Mouse (Mus musculus): ENCODE results near the gene Mfn2.
A peak's percentile ranks its signal among the peaks of the same experiment; 100 is the strongest.

Gene Mfn2

DNA sequence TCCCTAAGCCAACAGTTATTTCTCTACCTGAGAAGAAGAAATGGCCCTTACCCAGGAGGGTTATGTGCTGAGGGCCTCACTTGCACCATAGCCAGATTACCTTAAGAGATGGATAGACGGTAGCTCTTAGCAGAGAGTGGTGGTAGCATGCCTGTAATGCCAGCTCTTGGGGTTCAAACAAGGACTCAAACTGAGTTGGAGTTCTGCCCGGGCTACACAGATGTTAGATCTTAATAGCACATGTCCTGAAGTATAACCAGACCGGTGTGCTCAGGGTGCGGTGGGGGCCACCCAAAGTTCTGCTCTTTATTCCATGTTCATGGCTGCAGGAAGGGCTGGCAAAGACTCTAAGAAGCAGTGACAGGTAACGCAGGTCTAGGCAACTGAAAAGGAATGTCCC is 5.0 kb upstream of the Mfn2 start:
- no peak for DNase-seq

GRCm38 (mm10) chr4:147906230-147906629 is 1.7 kb upstream of the Mfn2 start:
- no peak for DNase-seq

- peak; percentile 20 for DNase-seq
Measured at GRCm38 (mm10) chr4:147905090-147905659, 671 bp upstream of the Mfn2 start.

- no peak for DNase-seq
Measured at GRCm38 (mm10) chr4:147903601-147904000, 903 bp downstream of the Mfn2 start.

- DNase-seq, result no peak
Measured at GRCm38 (mm10) chr4:147902906-147903500, 1.5 kb downstream of the Mfn2 start.

DNA sequence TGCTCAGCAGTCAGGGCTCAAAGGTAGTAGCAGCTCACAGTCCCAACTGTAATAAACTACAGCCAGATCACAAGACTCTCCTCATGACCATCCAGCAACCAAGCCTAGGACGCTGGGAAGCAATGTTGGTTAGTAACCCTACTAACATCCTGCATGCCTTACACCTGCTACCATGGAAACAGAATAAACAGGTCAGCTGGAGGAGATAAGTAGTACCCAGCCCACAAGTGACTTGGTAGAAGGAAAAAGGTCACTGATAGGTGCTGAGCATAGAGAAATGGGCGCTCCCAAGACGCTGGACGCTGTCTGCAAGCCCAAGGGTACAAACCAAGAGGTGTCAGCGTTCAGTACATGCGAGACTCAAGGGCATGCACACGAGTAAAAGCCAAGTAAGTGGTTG is 4.1 kb downstream of the Mfn2 start:
- DNase-seq, result no peak

GRCm38 (mm10) chr4:147897348-147897747 is 7.2 kb downstream of the Mfn2 start:
- DNase-seq, result no peak

DNA sequence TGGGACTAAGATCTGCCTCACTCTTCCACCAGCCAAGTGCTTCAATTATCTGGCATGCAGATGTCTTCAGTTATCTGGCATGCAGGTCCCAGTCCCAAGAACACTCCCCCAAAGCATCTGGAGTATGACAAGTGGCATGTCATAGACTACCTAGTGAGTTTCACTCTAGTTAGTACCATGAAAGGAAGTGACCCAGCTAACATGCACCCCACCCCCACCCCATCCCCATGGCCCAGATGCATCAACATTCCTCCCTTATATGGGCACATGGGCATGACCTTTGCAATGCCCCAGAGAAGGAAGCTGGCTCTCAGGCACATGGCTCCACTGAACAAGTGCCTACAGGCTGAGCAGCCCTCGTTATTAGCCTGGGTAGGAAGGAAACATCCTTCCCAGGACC is 8.1 kb downstream of the Mfn2 start:
- no peak for DNase-seq

DNA sequence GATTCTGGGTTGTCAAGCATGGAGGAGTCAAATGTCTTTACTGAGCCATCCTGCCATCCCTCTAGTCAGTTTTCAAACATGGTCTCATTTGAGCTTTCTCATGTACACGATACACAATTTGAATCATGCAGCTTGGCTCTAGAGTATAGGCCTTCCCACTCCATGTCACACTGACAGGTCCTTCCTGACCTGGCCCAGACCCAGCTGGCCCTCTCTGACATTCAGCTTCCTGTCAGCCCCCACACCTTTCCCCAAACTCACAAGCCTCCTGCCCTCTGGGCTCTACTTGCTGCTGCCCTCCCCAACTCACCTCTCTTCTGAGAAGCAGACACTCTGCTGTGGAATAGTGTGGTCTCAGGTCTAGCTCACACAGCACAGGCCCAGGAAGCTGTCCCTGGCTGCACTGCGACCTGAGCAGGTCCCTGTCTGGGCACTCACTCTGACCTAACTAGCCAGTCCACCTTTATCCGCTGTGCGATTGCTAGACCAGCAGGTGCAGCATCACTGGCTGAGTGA is 8.6 kb downstream of the Mfn2 start:
- DNase-seq, result no peak

- no peak for DNase-seq
Measured at GRCm38 (mm10) chr4:147890341-147890740, 14.2 kb downstream of the Mfn2 start.

- DNase-seq, result no peak
Measured at GRCm38 (mm10) chr4:147888237-147888636, 16.3 kb downstream of the Mfn2 start.

DNA sequence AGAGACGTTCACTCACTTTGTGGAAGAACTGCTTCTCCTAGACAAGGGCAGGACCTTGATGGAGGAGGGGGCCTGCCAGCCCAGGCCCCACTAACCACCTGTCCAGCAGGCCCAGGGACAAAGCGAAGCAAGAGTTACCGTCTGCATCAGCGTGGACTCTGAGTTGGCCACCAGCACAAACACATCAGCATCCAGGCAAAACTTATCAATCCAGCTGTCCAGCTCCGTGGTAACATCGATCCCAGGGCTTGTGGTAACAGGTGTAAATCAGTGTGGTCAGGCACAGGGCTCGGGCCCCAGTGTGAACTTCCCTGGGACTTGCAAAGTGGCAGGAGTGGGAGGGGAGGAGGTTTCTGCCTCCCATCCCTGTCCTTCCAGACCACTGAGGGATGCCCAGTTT is 17.2 kb downstream of the Mfn2 start:
- DNase-seq, result no peak

GRCm38 (mm10) chr4:147886158-147886557 is 18.3 kb downstream of the Mfn2 start:
- DNase-seq, result no peak

DNA sequence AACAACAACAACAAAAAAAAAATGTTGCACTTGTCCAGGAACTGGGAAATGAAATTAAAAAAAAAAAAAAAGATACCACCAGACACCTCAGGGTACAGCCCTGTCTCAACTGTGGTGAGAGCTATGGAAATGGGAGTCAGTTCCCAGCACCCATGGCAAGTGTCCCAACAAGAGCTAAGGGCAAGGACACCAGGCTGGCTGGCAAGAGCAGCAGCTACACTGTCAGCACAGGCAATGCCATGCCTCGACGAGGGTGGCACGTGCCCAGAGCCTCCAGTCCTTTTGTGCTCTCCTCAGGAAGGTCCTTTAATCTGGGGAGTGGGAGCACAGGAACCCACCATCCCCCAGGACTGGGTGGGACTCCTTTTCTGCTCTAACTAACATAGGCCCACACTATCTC is 20.4 kb downstream of the Mfn2 start:
- DNase-seq, result no peak

GRCm38 (mm10) chr4:147883041-147883440 is 21.5 kb downstream of the Mfn2 start:
- no peak for DNase-seq

DNA sequence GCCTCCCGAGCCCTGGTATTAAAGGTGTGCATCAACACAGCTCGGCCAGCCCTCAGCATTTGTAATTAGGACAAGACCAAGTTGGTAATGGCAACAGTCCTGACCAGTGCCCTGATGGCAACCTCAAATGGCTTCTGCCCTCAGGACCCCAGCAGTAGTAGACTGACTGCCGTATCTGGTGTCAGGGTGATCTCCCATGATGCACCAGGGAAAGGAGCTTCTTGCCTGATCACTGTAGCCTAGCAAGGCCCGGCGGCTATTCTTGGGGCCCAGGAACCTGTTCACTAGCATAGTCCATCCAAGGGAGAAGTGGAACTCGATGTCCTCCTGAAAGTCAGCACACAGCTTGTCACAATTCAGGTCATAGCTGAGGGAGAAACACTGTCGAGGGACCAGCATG is 22.7 kb downstream of the Mfn2 start:
- no peak for DNase-seq

GRCm38 (mm10) chr4:147879865-147880264 is 24.6 kb downstream of the Mfn2 start:
- DNase-seq, result no peak

GRCm38 (mm10) chr4:147879456-147879855 is 25.0 kb downstream of the Mfn2 start:
- no peak for DNase-seq

DNA sequence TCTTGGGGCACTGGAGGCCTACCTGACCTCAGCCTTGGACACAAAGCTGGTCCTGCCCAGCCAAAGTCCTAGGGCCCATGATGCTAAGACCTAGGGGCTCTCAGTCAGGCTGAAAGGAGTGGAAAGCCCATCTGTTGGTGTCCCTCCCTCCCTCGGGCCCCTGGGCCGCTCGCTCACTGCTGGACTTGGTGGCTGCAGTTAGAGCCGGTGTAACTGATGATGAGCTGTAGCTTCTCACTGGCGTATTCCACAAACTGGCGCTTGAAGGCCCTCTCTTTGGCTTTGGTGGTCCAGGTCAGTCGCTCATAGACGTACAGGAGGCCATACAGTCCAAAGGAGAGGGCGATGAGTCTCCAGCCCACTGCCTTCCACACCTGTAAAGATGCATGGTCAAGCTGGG is 26.0 kb downstream of the Mfn2 start:
- no peak for DNase-seq

DNA sequence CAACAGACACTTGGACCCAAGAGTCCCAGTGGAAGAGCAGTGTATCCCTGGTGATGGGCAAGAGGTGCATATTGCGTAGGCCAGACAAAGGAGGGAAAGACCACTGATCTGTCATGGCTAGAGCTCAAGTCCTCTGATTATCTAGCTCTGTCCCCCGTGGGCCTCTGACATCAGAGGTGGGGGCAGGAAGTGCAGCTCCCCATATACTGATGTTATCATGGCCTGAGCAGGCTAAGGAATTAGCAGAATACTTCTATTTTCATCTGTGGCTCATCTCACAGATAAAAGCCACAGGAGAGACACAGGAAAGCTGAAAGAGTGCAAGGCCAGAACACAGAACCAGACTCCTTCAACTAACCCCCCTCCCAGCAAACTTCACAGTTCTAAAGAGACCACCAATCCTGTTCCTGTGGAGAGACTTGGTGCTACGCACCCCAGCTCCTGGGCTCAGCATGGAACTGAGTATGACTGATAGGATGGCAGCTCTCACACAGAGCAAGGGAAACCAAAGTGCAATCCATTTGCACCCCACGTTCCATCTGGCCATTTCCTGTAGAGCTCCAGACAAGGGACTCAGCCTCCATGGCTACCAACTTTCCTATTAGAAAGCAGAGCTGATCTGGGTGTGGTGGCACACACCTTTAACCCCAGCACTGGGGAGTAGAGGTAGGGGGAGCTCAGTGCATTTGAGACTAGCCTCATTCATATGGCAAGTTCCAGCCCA is 28.5 kb downstream of the Mfn2 start:
- DNase-seq, result no peak

GRCm38 (mm10) chr4:147869238-147869637 is 35.3 kb downstream of the Mfn2 start:
- no peak for DNase-seq

DNA sequence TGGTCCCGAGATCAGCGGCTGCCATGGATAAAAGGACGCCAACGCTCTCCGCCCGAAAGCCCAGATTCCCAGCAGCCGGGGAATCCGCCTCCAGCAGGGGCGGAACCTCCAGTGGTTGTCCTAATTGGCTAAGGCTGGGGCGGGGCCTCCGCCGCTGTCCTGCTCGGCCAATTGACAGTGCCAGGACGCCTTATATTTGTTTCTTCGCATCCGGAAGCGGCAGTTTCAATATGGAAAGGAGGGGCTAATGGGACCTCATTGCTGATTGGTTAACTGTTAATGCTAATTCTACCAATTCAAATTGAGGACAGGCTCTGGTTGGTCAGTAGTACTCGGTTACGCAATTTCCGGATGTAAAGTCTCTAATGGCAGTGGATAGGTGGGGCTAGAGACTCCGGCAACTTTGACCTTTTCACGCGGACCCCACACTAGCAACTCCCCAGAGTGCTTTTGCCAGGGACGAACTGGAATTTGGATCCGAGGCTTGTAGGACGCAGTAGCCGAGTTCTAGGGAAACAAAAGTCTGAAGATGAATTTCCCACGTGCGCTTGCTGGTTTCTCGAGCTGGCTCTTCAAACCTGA is 36.0 kb downstream of the Mfn2 start, which contains the start of the genes Miip and Fv1:
Miip (minus strand) TSS at position 367 of the 582 bp plus-strand sequence.
Fv1 (plus strand) TSS at position 530 of the 582 bp plus-strand sequence.
- peak; percentile 91 to 93 for DNase-seq

DNA sequence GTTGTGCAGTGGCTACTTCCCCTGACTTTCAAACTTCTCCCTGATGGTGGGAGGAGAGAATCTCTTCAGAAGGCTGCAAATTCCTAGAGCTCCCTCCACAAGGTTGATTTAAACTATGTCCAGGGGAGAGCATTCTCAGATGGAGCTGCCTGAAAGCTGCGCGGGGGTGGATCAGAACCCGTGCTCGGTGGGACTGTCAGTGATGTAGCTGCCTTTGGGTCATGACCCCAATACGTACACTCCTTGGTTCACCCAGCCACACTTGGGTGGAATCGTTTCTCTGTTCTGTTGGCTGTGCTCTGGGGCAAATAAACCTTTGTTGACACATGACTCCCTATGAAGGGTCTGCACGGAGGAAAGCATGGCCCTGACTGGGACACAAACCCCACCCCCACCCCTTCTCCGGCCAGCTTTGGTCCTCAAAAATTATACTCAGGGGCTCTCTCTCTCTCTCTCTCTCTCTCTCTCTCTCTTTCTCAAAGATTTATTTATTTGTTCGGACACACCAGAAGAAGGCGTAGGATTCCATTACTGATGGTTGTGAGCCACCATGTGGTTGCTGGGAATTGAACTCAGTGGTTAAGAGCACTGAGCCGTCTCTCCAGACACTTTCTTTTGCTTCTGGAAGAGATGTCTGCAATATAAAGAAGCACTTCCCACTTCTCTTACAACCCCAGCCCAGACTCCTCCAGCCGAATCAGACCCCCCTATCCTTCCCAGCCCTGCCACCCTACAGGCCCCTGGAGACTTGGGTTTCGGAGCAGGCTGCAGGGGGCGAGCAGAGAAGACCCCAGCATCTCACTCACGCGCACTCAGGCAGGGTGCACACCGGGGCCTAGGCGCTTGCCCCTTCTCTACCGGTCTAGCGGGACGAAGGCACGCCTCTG is 36.7 kb downstream of the Mfn2 start:
- no peak for DNase-seq

Data from B cell, adult 2 months (primary cell).